8 mouse cellular contexts compared by ENCODE assay signal in genomic region chr6:52190906-52191810, GRCm38 (mm10). TPM values are rescaled to one million over a fixed set of nuclear protein-coding genes. Genes with fewer than 3 reads are reported as not detected.
DNase-seq lines count a peak whose midpoint lies in the region; ATAC-seq lines count a peak whose summit lies in the region.

Gene Hoxa4 (minus strand): TSS chr6:52191753.

- intact Hi-C loops in gastrocnemius, postnatal 36 days (cut with DNase I): loop anchor here (5.0 kb wide), 2 partner anchors 34 to 184 kb away; partner anchors contain the start of gene Hoxa1

- peaks cover 92% of the 10 kb centered on the region for H3K4me1 ChIP-seq in limb, embryonic 10.5 days
- H3K4me1 ChIP-seq in neural tube, embryonic 13.5 days (replicated peaks): peaks cover 96% of the 10 kb centered on the region

- peaks cover 34% of the 10 kb centered on the region for H3K36me3 ChIP-seq in limb, embryonic 10.5 days
- peaks cover 17% of the 10 kb centered on the region for H3K36me3 ChIP-seq in neural tube, embryonic 13.5 days

- DNase-seq in adrenal gland, adult (ENCODE audit: inconsistent age in 2 of 2, low spot score in 1 of 2): peak; percentile 57 to 77
- no peak for DNase-seq in adrenal gland, postnatal 14 days
- peak; percentile 39 for DNase-seq in thymus, postnatal 14 days
- DNase-seq in thymus, postnatal 10 days (ENCODE audit: low spot score in 2 of 2): no peak
- DNase-seq in limb, embryonic 10.5 days (ENCODE audit: low spot score): peak; percentile 76
- DNase-seq in right cerebral cortex, postnatal 14 days: no peak
- DNase-seq in gastrocnemius, postnatal 36 days: no peak

- no peaks in the 10 kb centered on the region for H3K9me3 ChIP-seq in limb, embryonic 10.5 days (replicated peaks)
- H3K9me3 ChIP-seq in neural tube, embryonic 13.5 days: no peaks in the 10 kb centered on the region

- peak within 1 kb of the TSS; percentile 96 for H3K9ac ChIP-seq in neural tube, embryonic 13.5 days

- WGBS in limb, embryonic 10.5 days: 1% methylated on average over 87 of the region's 102 CpGs
- under 1% methylated on average over 73 of the region's 102 CpGs for WGBS in neural tube, embryonic 13.5 days

- ATAC-seq in neural tube, embryonic 13.5 days (ENCODE audit: low read depth): peak; percentile 81

- peak within 1 kb of the TSS; percentile 97 for H3K4me2 ChIP-seq in neural tube, embryonic 13.5 days

- H3K27ac ChIP-seq in limb, embryonic 10.5 days: peak within 1 kb of the TSS; percentile 92
- peak within 1 kb of the TSS; percentile 100 for H3K27ac ChIP-seq in neural tube, embryonic 13.5 days (replicated peaks)

- peak within 1 kb of the TSS; percentile 66 for H3K4me3 ChIP-seq in limb, embryonic 10.5 days
- H3K4me3 ChIP-seq in neural tube, embryonic 13.5 days: peak within 1 kb of the TSS; percentile 65

- H3K27me3 ChIP-seq in limb, embryonic 10.5 days (ENCODE audit: low read depth, poor library complexity, severe bottlenecking): peaks cover 82% of the 10 kb centered on the region
- no peaks in the 10 kb centered on the region for H3K27me3 ChIP-seq in neural tube, embryonic 13.5 days

RNA-seq across cellular contexts. Expression of gene Hoxa4, which starts in this region (rescaled TPM):
- total RNA-seq in adrenal gland, postnatal 14 days (2021): 6.4 and 7.3 TPM in 2 replicates
- polyA plus RNA-seq in limb, embryonic 10.5 days (2016; fragmentation: Nextera tagmentation; extraction: Ambion mirVana): 1.6 and 1.8 TPM in 2 replicates
- 5.7 and 5.8 TPM in 2 replicates for polyA plus RNA-seq in neural tube, embryonic 13.5 days (2015; fragmentation: Nextera tagmentation; extraction: Ambion mirVana)
- total RNA-seq in gastrocnemius, postnatal 36 days (2021): 1 to 10 TPM; 2.0 TPM

Comparison
In these comparisons a context has a peak if more than half of its experiments do, and no peak if none do; other contexts are left out.
1. DNase-seq: peak in adrenal gland, adult (2 of 2), thymus, postnatal 14 days (single experiment) and limb, embryonic 10.5 days (single experiment); none in adrenal gland, postnatal 14 days (single experiment), thymus, postnatal 10 days (0 of 2), right cerebral cortex, postnatal 14 days (single experiment) and gastrocnemius, postnatal 36 days (0 of 2).